ENCODE assay signal across 9 mouse cellular contexts in genomic region chr17:65737622-65738021, GRCm38 (mm10). TPM values are rescaled to one million over a fixed set of nuclear protein-coding genes. Genes with fewer than 3 reads are reported as not detected.
A peak's percentile ranks its signal among the peaks of the same experiment; 100 is the strongest.
DNase-seq lines count a peak whose midpoint lies in the region; ATAC-seq lines count a peak whose summit lies in the region.
"Had no signal": no experiment of that assay in that cellular context is flagged by ENCODE, and none has a peak within 500 bp of the region (broad histone marks: within the 10 kb centered on the region; RNA-seq: fewer than 3 reads in every experiment).

No protein-coding gene starts in this region.

- ATAC-seq in heart, embryonic 16.5 days (replicated peaks; ENCODE audit: extremely low read depth, insufficient read depth, low FRiP score), result no peak
- ATAC-seq in liver, embryonic 12.5 days, result 0 out of 2 replicates have a peak, but pooled peaks have one; percentile 49
- no peak for ATAC-seq in erythroblast, adult 5-6 weeks (replicated peaks; ENCODE audit: low FRiP score, poor library complexity, severe bottlenecking)

- peak overlapping the region; percentile 40 for H3K27ac ChIP-seq in heart, embryonic 16.5 days (ENCODE audit: low read length)
- H3K27ac ChIP-seq in liver, embryonic 12.5 days, result 0 out of 2 replicates have a peak overlapping the region, but pooled peaks have one; percentile 4
- no peak overlapping the region for H3K27ac ChIP-seq in embryonic facial prominence, embryonic 10.5 days (replicated peaks)
- H3K27ac ChIP-seq: forebrain, embryonic 12.5 days had no signal

- H3K36me3 ChIP-seq in heart, embryonic 16.5 days (ENCODE audit: control insufficient read depth, insufficient read depth), result no peaks in the 10 kb centered on the region
- no peaks in the 10 kb centered on the region for H3K36me3 ChIP-seq in liver, embryonic 12.5 days
- no peaks in the 10 kb centered on the region for H3K36me3 ChIP-seq in embryonic facial prominence, embryonic 10.5 days (replicated peaks)
- H3K36me3 ChIP-seq: forebrain, embryonic 12.5 days had no signal

- no peak overlapping the region for H3K4me2 ChIP-seq in heart, embryonic 16.5 days (ENCODE audit: low read depth, low read length)
- H3K4me2 ChIP-seq in liver, embryonic 12.5 days, result no peak overlapping the region
- H3K4me2 ChIP-seq: forebrain, embryonic 12.5 days had no signal

- H3K4me3 ChIP-seq in heart, embryonic 16.5 days (ENCODE audit: low read length), result no peak overlapping the region
- H3K4me3 ChIP-seq in liver, embryonic 12.5 days, result no peak overlapping the region
- no peak overlapping the region for H3K4me3 ChIP-seq in embryonic facial prominence, embryonic 10.5 days
- H3K4me3 ChIP-seq: forebrain, embryonic 12.5 days had no signal

- no peak overlapping the region for H3K9ac ChIP-seq in heart, embryonic 16.5 days (ENCODE audit: low read length)
- H3K9ac ChIP-seq in liver, embryonic 12.5 days, result no peak overlapping the region
- H3K9ac ChIP-seq: forebrain, embryonic 12.5 days had no signal

- 67% methylated on average over 6 of the region's 6 CpGs for WGBS in heart, embryonic 16.5 days
- WGBS in liver, embryonic 12.5 days (ENCODE audit: insufficient replicate concordance), result 46% methylated on average over 6 of the region's 6 CpGs
- WGBS in embryonic facial prominence, embryonic 10.5 days, result 78% methylated on average over 6 of the region's 6 CpGs

- DNase-seq in 3T3-L1 (ENCODE audit: low read depth, low spot score) (peak; percentile 99), ZHBTc4 (ENCODE audit: low read depth, low spot score) (peak; percentile 58)
- no peak for DNase-seq in embryonic facial prominence, embryonic 10.5 days (ENCODE audit: low spot score)
- DNase-seq in right cerebral cortex, postnatal 25 days, result no peak
- DNase-seq in T-cell, adult 2 months (ENCODE audit: low spot score), result no peak

- no peaks in the 10 kb centered on the region for H3K27me3 ChIP-seq in heart, embryonic 16.5 days (ENCODE audit: control insufficient read depth, insufficient read depth, low read length)
- no peaks in the 10 kb centered on the region for H3K27me3 ChIP-seq in liver, embryonic 12.5 days (replicated peaks)
- H3K27me3 ChIP-seq in embryonic facial prominence, embryonic 10.5 days (replicated peaks; ENCODE audit: low read depth, poor library complexity, severe bottlenecking), result no peaks in the 10 kb centered on the region
- H3K27me3 ChIP-seq: forebrain, embryonic 12.5 days had no signal

- no peaks in the 10 kb centered on the region for H3K9me3 ChIP-seq in heart, embryonic 16.5 days (replicated peaks; ENCODE audit: control insufficient read depth, low read length)
- no peaks in the 10 kb centered on the region for H3K9me3 ChIP-seq in liver, embryonic 12.5 days (replicated peaks)
- H3K9me3 ChIP-seq in embryonic facial prominence, embryonic 10.5 days, result no peaks in the 10 kb centered on the region
- H3K9me3 ChIP-seq: forebrain, embryonic 12.5 days had no signal

- H3K4me1 ChIP-seq in heart, embryonic 16.5 days (ENCODE audit: control insufficient read depth, insufficient read depth, low read length), result no peaks in the 10 kb centered on the region
- no peaks in the 10 kb centered on the region for H3K4me1 ChIP-seq in liver, embryonic 12.5 days
- H3K4me1 ChIP-seq in embryonic facial prominence, embryonic 10.5 days, result peaks cover 5% of the 10 kb centered on the region

RNA-seq across cellular contexts. Expression of gene Rab31, which starts 34.9 kb away (rescaled TPM):
- 28.3 and 29.6 TPM in 2 replicates for polyA plus RNA-seq in heart, embryonic 16.5 days (2015; fragmentation: Nextera tagmentation; extraction: Ambion mirVana)
- 7.0 and 7.7 TPM in 2 replicates for polyA plus RNA-seq in liver, embryonic 12.5 days (2016; fragmentation: Nextera tagmentation; extraction: Ambion mirVana)
- 54.6 and 58.7 TPM in 2 replicates for polyA plus RNA-seq in embryonic facial prominence, embryonic 10.5 days (2016; fragmentation: Nextera tagmentation; extraction: Ambion mirVana)
- total RNA-seq in erythroblast, adult 5-6 weeks (2015; ENCODE audit: low replicate concordance), result 10.2 and 15.6 TPM in 2 replicates
- total RNA-seq in erythroblast, adult 5-6 weeks (2017; ENCODE audit: low replicate concordance), result 13.6 and 13.7 TPM in 2 replicates

RNA-seq across cellular contexts. Expression of gene Ppp4r1, which starts 44.8 kb away (rescaled TPM):
- 27.3 and 31.1 TPM in 2 replicates for polyA plus RNA-seq in heart, embryonic 16.5 days (2015; fragmentation: Nextera tagmentation; extraction: Ambion mirVana)
- polyA plus RNA-seq in liver, embryonic 12.5 days (2016; fragmentation: Nextera tagmentation; extraction: Ambion mirVana), result 17.9 and 18.1 TPM in 2 replicates
- 61.4 and 67.4 TPM in 2 replicates for polyA plus RNA-seq in embryonic facial prominence, embryonic 10.5 days (2016; fragmentation: Nextera tagmentation; extraction: Ambion mirVana)
- 11.1 and 16.1 TPM in 2 replicates for total RNA-seq in erythroblast, adult 5-6 weeks (2015; ENCODE audit: low replicate concordance)
- 9.4 and 14.5 TPM in 2 replicates for total RNA-seq in erythroblast, adult 5-6 weeks (2017; ENCODE audit: low replicate concordance)

Comparison
In these comparisons a context has a peak if more than half of its experiments do, and no peak if none do; other contexts are left out.
1. DNase-seq: peak in 3T3-L1 (single experiment) and ZHBTc4 (single experiment); none in embryonic facial prominence, embryonic 10.5 days (single experiment), right cerebral cortex, postnatal 25 days (single experiment) and T-cell, adult 2 months (single experiment).